Mouse (Mus musculus) limb, embryonic 14.5 days (tissue): ENCODE results near the gene Zdhhc23. TPM values are rescaled to one million over a fixed set of nuclear protein-coding genes. Genes with fewer than 3 reads are reported as not detected.

Experiments used
- ATAC-seq: fragments of 200-750 bp; cut with Nextera tagmentation; 2 replicates; pipeline ENCODE4 v1.8.0; 2017; ENCODE audit warnings: low read depth, moderate number of reproducible peaks, moderate TSS enrichment; ENCODE audit not compliant: low FRiP score
- DNase-seq: peaks from one replicate; pipeline ENCODE4 v3.0.0-alpha.2; 2015; ENCODE audit warnings: low spot score
- H3K27ac ChIP-seq: fragments of 300-500 bp; sonication (generic); replicated peaks from 2 replicates; pipeline ENCODE4 v1.5.1; 2014; ENCODE audit warnings: low read depth, mild to moderate bottlenecking, low read length, moderate library complexity, mixed read lengths
- H3K27me3 ChIP-seq: fragments of 300-500 bp; sonication (generic); 2 replicates; pipeline ENCODE4 v1.6.1; 2014; ENCODE audit warnings: low read length, mixed read lengths; ENCODE audit not compliant: control insufficient read depth, insufficient read depth
- H3K36me3 ChIP-seq: fragments of 300-500 bp; sonication (generic); 2 replicates; pipeline ENCODE4 v1.6.1; 2014; ENCODE audit warnings: mild to moderate bottlenecking, low read length, moderate library complexity, mixed read lengths; ENCODE audit not compliant: control insufficient read depth, insufficient read depth
- H3K4me1 ChIP-seq: fragments of 300-500 bp; sonication (generic); 2 replicates; pipeline ENCODE4 v1.6.1; 2014; ENCODE audit warnings: antibody characterized with exemption, low read length, mixed read lengths; ENCODE audit not compliant: control insufficient read depth, insufficient read depth
- H3K4me2 ChIP-seq: fragments of 300-500 bp; sonication (generic); replicated peaks from 2 replicates; pipeline ENCODE4 v1.6.1; 2014; ENCODE audit warnings: low read depth, mild to moderate bottlenecking, low read length, moderate library complexity; ENCODE audit not compliant: severe bottlenecking
- H3K4me3 ChIP-seq: fragments of 300-500 bp; sonication (generic); replicated peaks from 2 replicates; pipeline ENCODE4 v1.5.1; 2014; ENCODE audit warnings: low read length
- H3K9ac ChIP-seq: fragments of 300-500 bp; sonication (generic); 2 replicates; pipeline ENCODE4 v1.6.1; 2014; ENCODE audit warnings: mild to moderate bottlenecking, low read depth, low read length, moderate library complexity; ENCODE audit not compliant: severe bottlenecking
- H3K9me3 ChIP-seq: fragments of 300-500 bp; sonication (generic); 2 replicates; pipeline ENCODE4 v1.6.1; 2016; ENCODE audit warnings: low read length; ENCODE audit not compliant: control insufficient read depth
- POLR2A ChIP-seq: fragments of 200-500 bp; IDR thresholded peaks from 2 replicates; pipeline ENCODE4 v1.8.0; 2012; ENCODE audit warnings: inconsistent platforms, mild to moderate bottlenecking, moderate library complexity, borderline replicate concordance; ENCODE audit not compliant: insufficient read depth, insufficient read length; ENCODE audit errors: extremely low read depth
- WGBS: fragments of 180-500 bp; shearing (Covaris S2); extraction: QIAGEN DNeasy Blood & Tissue Kit; methylation state at CpG from one replicate; pipeline ENCODE4 v1.1.7; 2014; 5-methylcytosine and 5-hydroxymethylcytosine counted together
- polyA plus RNA-seq, 2 experiments: library from polyadenylated mRNA; depleted of rRNA in 1 of 2; stranded (reverse) in 1 of 2; unstranded in 1 of 2; fragments of >200 nt; fragmentation: Nextera tagmentation in 1 of 2; extraction: Ambion mirVana in 1 of 2; gene quantifications; 2 replicates each; pipeline versions ENCODE4 v1.2.1 to v1.2.3; 2012 to 2014

The Zdhhc23 gene
- polyA plus RNA-seq, 2 experiments = 0.62 to 0.97 TPM

- Histone ChIP-seq H3K27me3 (0 out of 2 replicates have a peak, but pooled peaks cover 8% of the 10 kb centered on the region), H3K4me3 (peak overlapping the region; percentile 68), H3K27ac (no peak overlapping the region), H3K9ac (peak overlapping the region; percentile 59; the same call in 1 of the 2 replicates), H3K4me2 (peak overlapping the region; percentile 100), H3K4me1 (peaks cover 5% of the 10 kb centered on the region; the same call in 1 of the 2 replicates), H3K9me3 (no peaks in the 10 kb centered on the region), H3K36me3 (no peaks in the 10 kb centered on the region)
- no peak for TF ChIP-seq POLR2A
- 10% methylated on average over 7 of the region's 7 CpGs for WGBS
- ATAC-seq (no peak), DNase-seq (no peak)
These were observed 622 bp downstream of the Zdhhc23 start for GRCm38 (mm10) chr16:43979010-43979327.

- no peak for TF ChIP-seq POLR2A
- H3K36me3 ChIP-seq = no peaks in the 10 kb centered on the region
- 0 out of 2 replicates have a peak, but pooled peaks cover under 1% of the 10 kb centered on the region for H3K27me3 ChIP-seq
- H3K4me2 ChIP-seq = no peak overlapping the region
- H3K4me1 ChIP-seq = no peaks in the 10 kb centered on the region
- no peak overlapping the region for H3K27ac ChIP-seq
- WGBS = 82% methylated on average over 22 of the region's 22 CpGs
- H3K4me3 ChIP-seq = no peak overlapping the region
- ATAC-seq = no peak
- DNase-seq = no peak
- H3K9me3 ChIP-seq = no peaks in the 10 kb centered on the region
- no peak overlapping the region for H3K9ac ChIP-seq
These were observed 5.9 kb downstream of the Zdhhc23 start for GRCm38 (mm10) chr16:43973606-43974220.

DNA sequence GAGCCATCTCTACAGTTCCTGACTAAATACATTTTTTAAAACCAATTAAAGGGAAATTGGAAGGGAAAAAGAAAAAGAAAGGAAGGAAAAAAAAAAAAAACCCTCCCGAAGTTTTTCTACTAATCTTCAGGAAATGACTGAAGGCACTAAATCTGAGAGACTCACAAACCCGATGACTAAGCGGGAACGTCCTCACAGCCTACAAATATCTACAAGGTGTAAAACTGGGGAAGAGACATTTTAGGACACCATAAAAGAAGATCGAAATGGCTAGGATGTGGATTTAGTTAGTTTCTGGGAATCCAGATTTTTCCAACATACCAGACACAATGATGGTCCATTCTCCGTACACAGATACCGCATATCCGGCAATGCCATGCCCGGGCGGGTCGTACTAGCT lies 6.4 kb downstream of the Zdhhc23 start:
- Histone ChIP-seq H3K4me3 (no peak overlapping the region), H3K36me3 (no peaks in the 10 kb centered on the region), H3K27me3 (no peaks in the 10 kb centered on the region), H3K9me3 (no peaks in the 10 kb centered on the region), H3K27ac (no peak overlapping the region), H3K9ac (no peak overlapping the region), H3K4me1 (no peaks in the 10 kb centered on the region), H3K4me2 (no peak overlapping the region)
- no peak for TF ChIP-seq POLR2A
- 89% methylated on average over 11 of the region's 11 CpGs for WGBS
- DNase-seq (no peak), ATAC-seq (no peak)

DNA sequence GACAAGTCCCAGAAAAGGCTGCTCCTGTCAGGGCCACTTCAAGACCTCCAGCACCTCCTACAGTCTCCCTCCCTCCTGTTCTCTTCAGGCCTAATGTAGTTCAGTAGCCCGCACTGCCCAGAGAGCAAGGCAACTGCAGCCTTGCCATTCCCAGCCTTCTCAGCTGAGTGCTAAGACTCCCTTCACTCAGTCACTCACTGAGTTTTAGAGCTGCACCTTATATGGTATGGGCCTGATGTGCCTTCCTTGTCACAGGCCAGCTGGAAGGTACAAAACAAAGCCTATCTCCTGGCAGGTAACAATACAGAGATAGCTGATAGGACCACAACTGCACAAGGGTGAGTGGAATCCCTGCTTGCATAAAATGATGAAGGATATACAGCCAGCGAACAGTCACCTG lies 7.2 kb downstream of the Zdhhc23 start:
- no peaks in the 10 kb centered on the region for H3K27me3 ChIP-seq
- WGBS = 71% methylated on average over 2 of the region's 2 CpGs
- TF ChIP-seq POLR2A = no peak

DNA sequence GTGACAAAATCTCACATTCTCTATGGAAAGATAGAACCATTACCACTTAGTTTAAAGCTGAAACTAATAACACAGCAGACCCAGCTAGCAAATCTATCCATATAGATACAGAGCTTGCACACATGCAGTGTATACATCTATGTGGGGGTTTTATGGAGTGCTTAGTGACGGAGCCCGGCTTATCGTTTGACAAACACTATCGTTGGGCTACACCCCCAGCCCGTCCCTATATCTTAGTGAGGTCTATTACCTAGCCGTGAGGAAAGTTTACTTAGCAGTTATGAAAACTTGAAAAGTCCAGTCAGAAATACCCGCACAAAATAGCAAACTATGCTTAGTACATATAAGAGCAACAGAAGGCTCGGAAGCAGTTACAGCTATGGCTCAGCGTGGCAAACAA lies 7.8 kb downstream of the Zdhhc23 start:
- 91% methylated on average over 9 of the region's 9 CpGs for WGBS
- Histone ChIP-seq H3K4me1 (no peaks in the 10 kb centered on the region), H3K27me3 (no peaks in the 10 kb centered on the region), H3K36me3 (no peaks in the 10 kb centered on the region), H3K9ac (no peak overlapping the region), H3K4me3 (no peak overlapping the region), H3K9me3 (no peaks in the 10 kb centered on the region), H3K27ac (no peak overlapping the region), H3K4me2 (no peak overlapping the region)
- TF ChIP-seq POLR2A = no peak
- ATAC-seq = no peak
- no peak for DNase-seq

More for the DNA sequence above, 7.2 kb downstream of the Zdhhc23 start:
- no peaks in the 10 kb centered on the region for H3K9me3 ChIP-seq
- DNase-seq (no peak), ATAC-seq (no peak)
- H3K9ac ChIP-seq = no peak overlapping the region
- no peak overlapping the region for H3K4me2 ChIP-seq
- H3K4me3 ChIP-seq = no peak overlapping the region
- no peak overlapping the region for H3K27ac ChIP-seq
- H3K4me1 ChIP-seq = no peaks in the 10 kb centered on the region
- no peaks in the 10 kb centered on the region for H3K36me3 ChIP-seq
